Mouse (Mus musculus) neural tube, embryonic 13.5 days (tissue): Measurements from ENCODE around the gene Nfkbib. TPM values are rescaled to one million over a fixed set of nuclear protein-coding genes. Genes with fewer than 3 reads are reported as not detected.

Experiments
- ATAC-seq: fragments of 200-750 bp; cut with Nextera tagmentation; 2 replicates; pipeline ENCODE4 v1.8.0; 2017; ENCODE audit warnings: low read depth, mild to moderate bottlenecking, moderate TSS enrichment, moderate library complexity
- H3K27ac ChIP-seq: fragments of 300-500 bp; sonication (generic); replicated peaks from 2 replicates; pipeline ENCODE4 v1.5.1; 2015; ENCODE audit warnings: moderate library complexity, mild to moderate bottlenecking, inconsistent platforms
- H3K27me3 ChIP-seq: fragments of 300-500 bp; sonication (generic); 2 replicates; pipeline ENCODE4 v1.6.1; 2015; ENCODE audit warnings: mild to moderate bottlenecking, inconsistent platforms
- H3K36me3 ChIP-seq: fragments of 300-500 bp; sonication (generic); 2 replicates; pipeline ENCODE4 v1.6.1; 2015; ENCODE audit warnings: mild to moderate bottlenecking, inconsistent platforms
- H3K4me1 ChIP-seq: fragments of 300-500 bp; sonication (generic); replicated peaks from 2 replicates; pipeline ENCODE4 v1.6.1; 2015; ENCODE audit warnings: inconsistent platforms
- H3K4me2 ChIP-seq: fragments of 300-500 bp; sonication (generic); 2 replicates; pipeline ENCODE4 v1.6.1; 2015; ENCODE audit warnings: inconsistent platforms, mild to moderate bottlenecking, moderate library complexity
- H3K4me3 ChIP-seq: fragments of 300-500 bp; sonication (generic); 2 replicates; pipeline ENCODE4 v1.5.1; 2015; ENCODE audit warnings: mild to moderate bottlenecking, inconsistent platforms
- H3K9ac ChIP-seq: fragments of 300-500 bp; sonication (generic); 2 replicates; pipeline ENCODE4 v1.6.1; 2015; ENCODE audit warnings: moderate library complexity, mild to moderate bottlenecking, inconsistent platforms
- H3K9me3 ChIP-seq: fragments of 300-500 bp; sonication (generic); 2 replicates; pipeline ENCODE4 v1.6.1; 2016; ENCODE audit warnings: inconsistent platforms
- WGBS: fragments of 180-500 bp; shearing (Covaris S2); methylation state at CpG from one replicate; pipeline ENCODE4 v1.1.7; 2015; 5-methylcytosine and 5-hydroxymethylcytosine counted together
- polyA plus RNA-seq: library from polyadenylated mRNA; unstranded; fragments of >200 nt; fragmentation: Nextera tagmentation; extraction: Ambion mirVana; gene quantifications from 2 replicates; pipeline ENCODE4 v1.2.1, GENCODE M21; 2015

The Nfkbib gene
- polyA plus RNA-seq, 1 experiment from 2014 or later: 67.7 TPM

GRCm38 (mm10) chr7:28780067-28780658 lies 12.9 kb upstream of the Nfkbib start:
- H3K4me2 ChIP-seq: no peak overlapping the region
- H3K4me3 ChIP-seq: no peak overlapping the region
- H3K9me3 ChIP-seq: no peaks in the 10 kb centered on the region
- peaks cover 6% of the 10 kb centered on the region for H3K4me1 ChIP-seq
- H3K27me3 ChIP-seq: no peaks in the 10 kb centered on the region
- 47% methylated on average over 6 of the region's 6 CpGs for WGBS
- no peak overlapping the region; the same call in 1 of the 2 replicates for H3K27ac ChIP-seq
- ATAC-seq: peak; percentile 48; the same call in 1 of the 2 replicates
- H3K9ac ChIP-seq: 0 out of 2 replicates have a peak overlapping the region, but pooled peaks have one; percentile 1
- H3K36me3 ChIP-seq: peaks cover 41% of the 10 kb centered on the region

GRCm38 (mm10) chr7:28778825-28779224 lies 11.5 kb upstream of the Nfkbib start:
- H3K27me3 ChIP-seq: no peaks in the 10 kb centered on the region
- 85% methylated on average over 9 of the region's 9 CpGs for WGBS
- H3K4me2 ChIP-seq: no peak overlapping the region
- no peak overlapping the region for H3K27ac ChIP-seq
- H3K36me3 ChIP-seq: peaks cover 39% of the 10 kb centered on the region
- H3K9me3 ChIP-seq: no peaks in the 10 kb centered on the region
- no peak overlapping the region for H3K4me3 ChIP-seq
- H3K4me1 ChIP-seq: peaks cover 13% of the 10 kb centered on the region
- no peak overlapping the region for H3K9ac ChIP-seq
- ATAC-seq: no peak

DNA sequence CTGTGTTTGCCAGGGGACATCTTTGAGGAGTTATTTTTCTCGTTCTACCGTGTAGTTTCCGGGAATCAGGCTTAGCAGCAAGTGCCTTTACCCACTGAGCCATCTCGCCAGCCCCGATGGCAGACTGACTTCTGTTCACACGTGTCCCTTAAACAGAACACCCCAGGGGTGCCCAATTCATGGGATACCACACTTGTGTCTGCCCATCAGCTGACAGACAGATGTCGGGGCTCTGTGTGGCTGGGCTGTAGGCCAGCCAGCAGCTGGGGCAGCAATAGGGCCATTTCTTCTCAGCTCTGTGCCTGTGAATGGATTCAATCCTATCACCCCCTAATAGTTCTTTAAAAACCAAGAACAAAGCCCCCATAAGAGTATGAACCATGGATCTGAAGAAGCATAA lies 7.8 kb upstream of the Nfkbib start:
- WGBS: 75% methylated on average over 7 of the region's 7 CpGs
- ATAC-seq: no peak

DNA sequence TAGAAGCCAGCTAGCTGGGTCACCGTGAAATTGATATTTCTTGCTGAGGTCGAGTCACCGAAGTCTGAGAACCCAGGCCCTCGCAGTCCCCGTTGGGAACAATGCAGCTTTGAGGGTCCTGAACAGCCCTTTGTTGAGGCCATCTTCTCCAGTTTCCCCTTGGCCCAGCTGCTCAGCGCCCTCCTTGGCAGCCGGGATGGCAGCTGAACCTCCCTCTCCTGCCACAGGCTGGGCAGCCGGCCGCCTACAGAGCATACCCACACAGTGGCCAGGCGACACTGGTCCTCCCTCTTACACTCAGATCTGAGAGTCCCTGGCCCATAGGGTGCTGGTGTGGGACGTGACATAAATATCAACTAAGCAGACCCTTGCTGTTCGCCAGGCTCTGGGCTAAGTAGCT lies 6.9 kb upstream of the Nfkbib start:
- Histone ChIP-seq H3K4me1 (peaks cover 11% of the 10 kb centered on the region), H3K36me3 (peaks cover 36% of the 10 kb centered on the region), H3K27me3 (no peaks in the 10 kb centered on the region), H3K4me3 (no peak overlapping the region), H3K9ac (0 out of 2 replicates have a peak overlapping the region, but pooled peaks have one; percentile 26), H3K4me2 (no peak overlapping the region), H3K27ac (peak overlapping the region; percentile 61), H3K9me3 (no peaks in the 10 kb centered on the region)
- 42% methylated on average over 12 of the region's 12 CpGs for WGBS
- peak; percentile 66 for ATAC-seq

More for the DNA sequence above, 7.8 kb upstream of the Nfkbib start:
- Histone ChIP-seq H3K27ac (no peak overlapping the region; the same call in 1 of the 2 replicates), H3K27me3 (no peaks in the 10 kb centered on the region), H3K4me2 (no peak overlapping the region), H3K4me3 (no peak overlapping the region), H3K36me3 (peaks cover 36% of the 10 kb centered on the region), H3K9ac (no peak overlapping the region), H3K4me1 (peaks cover 8% of the 10 kb centered on the region), H3K9me3 (no peaks in the 10 kb centered on the region)

DNA sequence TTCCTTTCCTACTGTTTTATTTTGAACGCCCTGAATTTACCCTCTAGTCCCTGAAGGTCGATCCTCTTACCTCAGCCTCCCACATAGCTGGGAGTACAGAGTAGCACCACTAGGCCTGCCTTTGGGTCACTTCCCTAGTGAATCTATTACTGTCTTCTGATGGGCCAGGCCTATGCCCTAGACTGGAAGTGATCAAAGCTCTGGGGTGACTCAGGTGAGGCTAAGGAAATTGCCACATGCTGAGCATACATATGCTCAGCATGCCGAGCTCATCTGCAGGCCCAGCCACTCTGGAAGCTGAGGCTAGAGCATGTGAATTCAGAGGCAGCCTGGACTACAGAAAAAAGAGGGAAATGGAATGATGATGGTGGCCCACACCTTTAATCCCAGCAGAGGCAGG lies 5.9 kb upstream of the Nfkbib start:
- H3K27ac ChIP-seq: 0 out of 2 replicates have a peak overlapping the region, but pooled peaks have one; percentile 61
- H3K9ac ChIP-seq: no peak overlapping the region
- H3K36me3 ChIP-seq: peaks cover 36% of the 10 kb centered on the region
- no peak overlapping the region for H3K4me3 ChIP-seq
- H3K27me3 ChIP-seq: no peaks in the 10 kb centered on the region
- peaks cover 21% of the 10 kb centered on the region for H3K4me1 ChIP-seq
- no peak for ATAC-seq
- no peaks in the 10 kb centered on the region for H3K9me3 ChIP-seq
- WGBS: 85% methylated on average over 3 of the region's 3 CpGs
- no peak overlapping the region for H3K4me2 ChIP-seq

DNA sequence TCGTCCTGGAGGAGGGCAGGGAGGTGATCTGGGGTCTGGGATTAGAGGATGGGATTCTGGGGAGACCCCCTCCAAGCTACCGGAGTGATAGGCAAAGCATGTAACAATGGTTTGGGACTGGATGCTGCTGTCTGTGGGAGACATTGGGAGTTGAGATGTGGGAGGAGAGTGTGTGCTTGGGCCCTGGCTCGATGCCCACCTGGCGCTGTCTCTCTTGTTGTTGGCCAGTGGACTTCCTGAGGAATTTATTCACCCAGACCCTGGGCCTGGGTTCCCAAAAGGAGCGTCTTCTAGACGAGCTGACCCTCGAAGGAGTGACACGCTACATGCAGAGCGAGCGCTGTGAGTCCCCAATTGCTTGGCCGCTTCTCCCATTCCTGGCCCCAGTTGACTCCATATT lies 4.6 kb upstream of the Nfkbib start:
- H3K9ac ChIP-seq: no peak overlapping the region
- no peak overlapping the region for H3K27ac ChIP-seq
- H3K9me3 ChIP-seq: no peaks in the 10 kb centered on the region
- H3K4me2 ChIP-seq: no peak overlapping the region
- no peak for ATAC-seq
- peaks cover 33% of the 10 kb centered on the region for H3K4me1 ChIP-seq
- H3K4me3 ChIP-seq: no peak overlapping the region
- H3K27me3 ChIP-seq: no peaks in the 10 kb centered on the region
- H3K36me3 ChIP-seq: peaks cover 26% of the 10 kb centered on the region
- whole genome bisulfite sequencing: 94% methylated on average over 11 of the region's 11 CpGs

- no peak for ATAC-seq
- Histone ChIP-seq H3K27me3 (no peaks in the 10 kb centered on the region), H3K36me3 (peaks cover 20% of the 10 kb centered on the region; the same call in 1 of the 2 replicates), H3K4me2 (no peak overlapping the region), H3K27ac (no peak overlapping the region), H3K9me3 (no peaks in the 10 kb centered on the region), H3K4me3 (no peak overlapping the region), H3K4me1 (peaks cover 41% of the 10 kb centered on the region), H3K9ac (no peak overlapping the region)
- WGBS: 86% methylated on average over 3 of the region's 3 CpGs
Measured at GRCm38 (mm10) chr7:28770309-28770708, 3.0 kb upstream of the Nfkbib start.

GRCm38 (mm10) chr7:28769414-28769958 lies 2.2 kb upstream of the Nfkbib start:
- H3K4me1 ChIP-seq: peaks cover 47% of the 10 kb centered on the region

GRCm38 (mm10) chr7:28766910-28767309 lies 402 bp downstream of the Nfkbib start:
- H3K27ac ChIP-seq: no peak overlapping the region
- peak overlapping the region; percentile 89 for H3K9ac ChIP-seq
- peak overlapping the region; percentile 73 for H3K4me3 ChIP-seq
- H3K27me3 ChIP-seq: no peaks in the 10 kb centered on the region
- peaks cover 16% of the 10 kb centered on the region for H3K36me3 ChIP-seq
- 6% methylated on average over 14 of the region's 14 CpGs for WGBS
- peak overlapping the region; percentile 74 for H3K4me2 ChIP-seq
- peaks cover 41% of the 10 kb centered on the region for H3K4me1 ChIP-seq
- no peaks in the 10 kb centered on the region for H3K9me3 ChIP-seq
- peak; percentile 38 for ATAC-seq

More at GRCm38 (mm10) chr7:28769414-28769958, 2.2 kb upstream of the Nfkbib start:
- WGBS: 93% methylated on average over 9 of the region's 9 CpGs
- no peak overlapping the region for H3K27ac ChIP-seq
- no peak overlapping the region; the same call in 1 of the 2 replicates for H3K9ac ChIP-seq
- no peaks in the 10 kb centered on the region for H3K27me3 ChIP-seq
- peaks cover 14% of the 10 kb centered on the region; the same call in 1 of the 2 replicates for H3K36me3 ChIP-seq
- H3K4me2 ChIP-seq: no peak overlapping the region
- H3K9me3 ChIP-seq: no peaks in the 10 kb centered on the region
- no peak for ATAC-seq
- no peak overlapping the region for H3K4me3 ChIP-seq

- peak within 1 kb of the TSS; percentile 42; the same call in 1 of the 2 replicates for H3K27ac ChIP-seq
Measured at GRCm38 (mm10) chr7:28766173-28766879, 986 bp downstream of the Nfkbib start, which contains the start of gene Sirt2. TSS of gene Sirt2 (plus strand) at chr7:28766735.

DNA sequence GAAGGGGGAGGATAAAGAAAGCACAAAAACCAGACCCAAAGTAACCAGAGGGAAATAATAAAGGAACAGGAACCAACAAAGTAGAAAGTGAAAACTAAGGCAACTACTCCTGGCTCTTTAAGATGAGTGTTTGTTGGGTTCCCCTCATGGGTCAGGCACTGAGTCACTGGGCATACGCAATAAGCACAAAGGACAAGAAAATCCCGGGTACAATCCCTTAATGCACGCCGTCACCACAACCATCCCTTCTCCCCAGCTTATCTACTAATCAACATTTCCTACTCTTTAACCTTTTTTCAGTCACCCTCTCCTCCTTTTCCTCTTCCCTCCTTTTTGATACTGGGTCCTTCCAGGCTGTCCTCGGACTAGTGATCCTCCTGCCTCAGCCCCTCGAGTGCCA lies 2.1 kb downstream of the Nfkbib start:
- Histone ChIP-seq H3K4me1 (peaks cover 41% of the 10 kb centered on the region), H3K27ac (no peak overlapping the region), H3K4me3 (peak overlapping the region; percentile 73), H3K4me2 (peak overlapping the region; percentile 65), H3K9me3 (no peaks in the 10 kb centered on the region), H3K9ac (peak overlapping the region; percentile 81; the same call in 1 of the 2 replicates), H3K27me3 (no peaks in the 10 kb centered on the region), H3K36me3 (peaks cover 30% of the 10 kb centered on the region)
- ATAC-seq: no peak
- WGBS: 87% methylated on average over 6 of the region's 6 CpGs

More at GRCm38 (mm10) chr7:28766173-28766879, 986 bp downstream of the Nfkbib start, which contains the start of gene Sirt2:
- H3K4me1 ChIP-seq: peaks cover 41% of the 10 kb centered on the region
- peaks cover 19% of the 10 kb centered on the region for H3K36me3 ChIP-seq
- peak within 1 kb of the TSS; percentile 74 for H3K4me2 ChIP-seq
- peak; percentile 98 for ATAC-seq
- peak within 1 kb of the TSS; percentile 89 for H3K9ac ChIP-seq
- no peaks in the 10 kb centered on the region for H3K27me3 ChIP-seq
- H3K4me3 ChIP-seq: peak within 1 kb of the TSS; percentile 73
- under 1% methylated on average over 45 of the region's 45 CpGs for WGBS
- no peaks in the 10 kb centered on the region for H3K9me3 ChIP-seq

- Histone ChIP-seq H3K27me3 (peaks cover 10% of the 10 kb centered on the region), H3K4me1 (peaks cover 15% of the 10 kb centered on the region), H3K36me3 (peaks cover 60% of the 10 kb centered on the region), H3K4me3 (no peak overlapping the region), H3K9me3 (no peaks in the 10 kb centered on the region), H3K9ac (no peak overlapping the region), H3K27ac (no peak overlapping the region), H3K4me2 (no peak overlapping the region)
- ATAC-seq: no peak
- 93% methylated on average over 9 of the region's 9 CpGs for WGBS
Measured at GRCm38 (mm10) chr7:28761907-28762306, 5.4 kb downstream of the Nfkbib start.
